Mouse (Mus musculus) neutrophil, adult 5-6 weeks (primary cell): ENCODE data around the gene Tmem135. TPM values are rescaled to one million over a fixed set of nuclear protein-coding genes. Genes with fewer than 3 reads are reported as not detected.

Experiments used
- total RNA-seq: library from RNA; stranded (forward); fragments of 200-1000 nt; gene quantifications from 2 replicates; pipeline ENCODE4 v1.2.3, GENCODE M21; 2017

Tmem135 gene
- total RNA-seq, 1 experiment from 2014 or later, result 23.5 TPM

Other genes with a start within 250 kb of the Tmem135 start
- 0.37 and 0.47 TPM in 2 replicates for gene Fzd4, start 133 bp upstream of the Tmem135 start, total RNA-seq
- gene Prss23, start 123.0 kb upstream of the Tmem135 start, total RNA-seq, result 0.70 and 1.1 TPM in 2 replicates
- gene Me3, start 228.2 kb upstream of the Tmem135 start, total RNA-seq, result not detected in 2 replicates